8 mouse cellular contexts compared by ENCODE assay signal in the genomic region with DNA sequence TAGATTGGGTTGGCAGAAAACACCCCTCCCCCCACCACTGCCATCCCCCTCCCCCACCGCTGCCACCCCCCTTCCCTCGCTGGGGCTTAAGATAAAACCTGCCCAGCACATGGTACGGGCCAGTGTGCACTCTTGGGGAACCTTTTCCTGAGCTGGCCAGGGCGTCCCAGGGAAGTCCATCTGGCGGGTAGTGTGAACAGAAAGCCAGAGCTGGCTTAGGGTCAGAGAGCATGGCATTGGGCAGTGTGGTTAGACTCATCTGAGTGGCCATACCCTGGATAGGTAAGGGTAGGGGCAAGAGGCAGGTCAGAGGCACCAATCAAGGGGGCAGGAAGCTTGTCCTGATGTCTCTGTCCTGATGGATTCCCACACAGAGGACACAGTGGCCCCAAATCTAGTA. TPM values are rescaled to one million over a fixed set of nuclear protein-coding genes. Genes with fewer than 3 reads are reported as not detected.
DNase-seq lines count a peak whose midpoint lies in the region; ATAC-seq and TF ChIP-seq lines count a peak whose summit lies in the region.
"Had no signal": no experiment of that assay in that cellular context is flagged by ENCODE, and none has a peak within 500 bp of the region (broad histone marks: within the 10 kb centered on the region; RNA-seq: fewer than 3 reads in every experiment).

No protein-coding gene starts in this region.

- 0 out of 2 replicates have a peak, but pooled peaks have one; percentile 34 for ATAC-seq in intestine, embryonic 14.5 days (replicated peaks; ENCODE audit: low FRiP score, low TSS enrichment, low read depth)
- no peak for ATAC-seq in intestine, postnatal 0 days
- no peak; the same call in 1 of the 2 replicates for ATAC-seq in intestine, embryonic 16.5 days

- TF ChIP-seq CTCF in intestine, postnatal 0 days (IDR thresholded peaks at IDR 0.05; ENCODE audit: low read depth), result no peak
- TF ChIP-seq CTCF in MEL (IDR thresholded peaks at IDR 0.05 in 2 of 3, conservative IDR thresholded peaks at IDR 0.05 in 1 of 3; ENCODE audit: control insufficient read depth in 1 of 3, insufficient read depth in 1 of 3, low read depth in 2 of 3, low read length in 3 of 3, poor library complexity in 1 of 3, severe bottlenecking in 1 of 3), result no peak

- WGBS in intestine, embryonic 14.5 days, result 41% methylated on average over 5 of the region's 5 CpGs
- WGBS in intestine, postnatal 0 days, result 31% methylated on average over 5 of the region's 5 CpGs
- WGBS in intestine, embryonic 16.5 days, result 32% methylated on average over 5 of the region's 5 CpGs

- no peak for DNase-seq in intestine, embryonic 14.5 days (ENCODE audit: low spot score)
- no peak for DNase-seq in MEL (ENCODE audit: low read depth, low spot score)
- peak; percentile 75 for DNase-seq in cerebellum, adult 9-11 months
- no peak for DNase-seq in thymus, postnatal 36 days
- no peak for DNase-seq in spleen, postnatal 10 days (ENCODE audit: low spot score in 2 of 2)

- no peaks in the 10 kb centered on the region for H3K36me3 ChIP-seq in intestine, embryonic 14.5 days (ENCODE audit: control insufficient read depth, insufficient read depth, low read length)
- H3K36me3 ChIP-seq in intestine, postnatal 0 days (ENCODE audit: control insufficient read depth, insufficient read depth), result peaks cover 6% of the 10 kb centered on the region; the same call in 1 of the 2 replicates
- H3K36me3 ChIP-seq in MEL (ENCODE audit: control insufficient read depth in 1 of 2, insufficient read depth in 2 of 2, low read length in 2 of 2), result no peaks in the 10 kb centered on the region; a peak in 1 of 4 replicates
- H3K36me3 ChIP-seq in intestine, embryonic 16.5 days (ENCODE audit: control insufficient read depth, insufficient read depth, low read length), result no peaks in the 10 kb centered on the region
- H3K36me3 ChIP-seq: midbrain, embryonic 12.5 days had no signal

- TF ChIP-seq POLR2A in MEL (IDR thresholded peaks at IDR 0.05; ENCODE audit: control insufficient read depth in 1 of 2, insufficient read depth in 1 of 2, low read depth in 1 of 2, low read length in 2 of 2, poor library complexity in 1 of 2), result peak in 1 of 2 experiments; percentile 40; a peak in 1 of 4 replicates

- H3K9me3 ChIP-seq in intestine, embryonic 14.5 days (ENCODE audit: control insufficient read depth, low read length), result no peaks in the 10 kb centered on the region
- H3K9me3 ChIP-seq in intestine, postnatal 0 days (ENCODE audit: control insufficient read depth), result no peaks in the 10 kb centered on the region
- H3K9me3 ChIP-seq in MEL (replicated peaks; ENCODE audit: insufficient read depth, low read length), result no peaks in the 10 kb centered on the region
- no peaks in the 10 kb centered on the region for H3K9me3 ChIP-seq in intestine, embryonic 16.5 days (ENCODE audit: control insufficient read depth, low read length)
- H3K9me3 ChIP-seq: midbrain, embryonic 12.5 days had no signal

- H3K4me1 ChIP-seq in intestine, embryonic 14.5 days (replicated peaks; ENCODE audit: control insufficient read depth, insufficient read depth, low read length), result peaks cover 15% of the 10 kb centered on the region
- H3K4me1 ChIP-seq in intestine, postnatal 0 days (replicated peaks; ENCODE audit: control insufficient read depth, insufficient read depth, low read length), result no peaks in the 10 kb centered on the region
- peaks cover 0 to 11% of the 10 kb centered on the region in 2 experiments; a peak in 2 of 4 replicates for H3K4me1 ChIP-seq in MEL (ENCODE audit: control insufficient read depth in 1 of 2, insufficient read depth in 2 of 2, low read length in 2 of 2)
- H3K4me1 ChIP-seq in intestine, embryonic 16.5 days (ENCODE audit: control insufficient read depth, insufficient read depth, low read length), result peaks cover 9% of the 10 kb centered on the region

- TF ChIP-seq EP300 in MEL (IDR thresholded peaks at IDR 0.05; ENCODE audit: low read depth in 1 of 2, low read length in 2 of 2), result no peak

- peak overlapping the region; percentile 36 for H3K4me2 ChIP-seq in intestine, embryonic 14.5 days (ENCODE audit: low read length)
- no peak overlapping the region for H3K4me2 ChIP-seq in intestine, postnatal 0 days (replicated peaks; ENCODE audit: low read depth)
- H3K4me2 ChIP-seq in intestine, embryonic 16.5 days (ENCODE audit: low read depth, low read length), result no peak overlapping the region
- H3K4me2 ChIP-seq: midbrain, embryonic 12.5 days had no signal

- no peaks in the 10 kb centered on the region for H3K79me2 ChIP-seq in MEL (ENCODE audit: control insufficient read depth, insufficient read depth, low read length, poor library complexity)

- no peak overlapping the region for H3K4me3 ChIP-seq in intestine, embryonic 14.5 days (ENCODE audit: low read depth, low read length)
- no peak overlapping the region for H3K4me3 ChIP-seq in intestine, postnatal 0 days (ENCODE audit: low read depth, low read length)
- no peak overlapping the region; a peak in 1 of 4 replicates for H3K4me3 ChIP-seq in MEL (ENCODE audit: control insufficient read depth in 1 of 2, insufficient read depth in 1 of 2, low read depth in 2 of 2, low read length in 2 of 2)
- no peak overlapping the region for H3K4me3 ChIP-seq in intestine, embryonic 16.5 days (ENCODE audit: low read length)
- H3K4me3 ChIP-seq: midbrain, embryonic 12.5 days had no signal

- no peak for TF ChIP-seq RAD21 in MEL (IDR thresholded peaks at IDR 0.05; ENCODE audit: low read depth, low read length)

- H3K27ac ChIP-seq in intestine, embryonic 14.5 days (ENCODE audit: low read depth), result no peak overlapping the region
- H3K27ac ChIP-seq in intestine, postnatal 0 days (ENCODE audit: low read depth, low read length), result no peak overlapping the region
- no peak overlapping the region for H3K27ac ChIP-seq in MEL (ENCODE audit: control insufficient read depth, low read depth, low read length)
- no peak overlapping the region for H3K27ac ChIP-seq in intestine, embryonic 16.5 days (ENCODE audit: low read length)

- H3K27me3 ChIP-seq in intestine, embryonic 14.5 days (replicated peaks; ENCODE audit: control insufficient read depth, insufficient read depth, low read length), result no peaks in the 10 kb centered on the region
- no peaks in the 10 kb centered on the region for H3K27me3 ChIP-seq in intestine, postnatal 0 days (replicated peaks; ENCODE audit: control insufficient read depth, insufficient read depth, low read length)
- H3K27me3 ChIP-seq in MEL (ENCODE audit: control insufficient read depth in 1 of 2, insufficient read depth in 2 of 2, low read length in 2 of 2), result no peaks in the 10 kb centered on the region
- H3K27me3 ChIP-seq in intestine, embryonic 16.5 days (replicated peaks; ENCODE audit: control insufficient read depth, insufficient read depth, low read length), result no peaks in the 10 kb centered on the region
- H3K27me3 ChIP-seq: midbrain, embryonic 12.5 days had no signal

- 0 out of 2 replicates have a peak overlapping the region, but pooled peaks have one; percentile 8 for H3K9ac ChIP-seq in intestine, embryonic 14.5 days (ENCODE audit: low read length)
- no peak overlapping the region for H3K9ac ChIP-seq in intestine, postnatal 0 days (ENCODE audit: low read depth, low read length)
- H3K9ac ChIP-seq in MEL (ENCODE audit: control insufficient read depth, low read depth, low read length, poor library complexity, severe bottlenecking), result no peak overlapping the region
- H3K9ac ChIP-seq in intestine, embryonic 16.5 days (ENCODE audit: low read depth, low read length), result peak overlapping the region; percentile 16; the same call in 1 of the 2 replicates
- H3K9ac ChIP-seq: midbrain, embryonic 12.5 days had no signal

TF ChIP-seq in MEL, 35 proteins besides CTCF, POLR2A, EP300 and RAD21:
- TF ChIP-seq NELFE (IDR thresholded peaks at IDR 0.05; ENCODE audit: low read depth, low read length), result 0 out of 2 replicates have a peak, but pooled peaks have one; percentile 32
- no peak for TF ChIP-seq MAFK (IDR thresholded peaks at IDR 0.05; ENCODE audit: borderline replicate concordance, low read depth, low read length)

RNA-seq across cellular contexts. Expression of a gene that starts 27.7 kb away (rescaled TPM):
- polyA plus RNA-seq in intestine, embryonic 14.5 days (2014; fragmentation: Nextera tagmentation; extraction: Ambion mirVana), result 14.7 and 15.6 TPM in 2 replicates
- polyA plus RNA-seq in intestine, postnatal 0 days (2015; fragmentation: Nextera tagmentation; extraction: Ambion mirVana), result 5.7 and 6.8 TPM in 2 replicates
- 2.2 and 2.9 TPM in 2 replicates for total RNA-seq in MEL (2012; rRNA removed)
- 10 to 100 TPM in 1 of 2 experiments, not detected in 1; 16.3 TPM for polyA plus RNA-seq in MEL (2012; ENCODE audit: insufficient read depth in 1 of 2, insufficient read length in 2 of 2, low read depth in 1 of 2, low replicate concordance in 2 of 2, missing spikeins in 1 of 2)
- 4.7 and 5.5 TPM in 2 replicates for polyA plus RNA-seq in intestine, embryonic 16.5 days (2015; fragmentation: Nextera tagmentation; extraction: Ambion mirVana)

RNA-seq across cellular contexts. Expression of a gene that starts 44.4 kb away (rescaled TPM):
- 109 and 117 TPM in 2 replicates for polyA plus RNA-seq in intestine, embryonic 14.5 days (2014; fragmentation: Nextera tagmentation; extraction: Ambion mirVana)
- 84.5 and 88.1 TPM in 2 replicates for polyA plus RNA-seq in intestine, postnatal 0 days (2015; fragmentation: Nextera tagmentation; extraction: Ambion mirVana)
- total RNA-seq in MEL (2012; rRNA removed), result 44.3 and 52.0 TPM in 2 replicates
- polyA plus RNA-seq in MEL (2012; ENCODE audit: insufficient read depth in 1 of 2, insufficient read length in 2 of 2, low read depth in 1 of 2, low replicate concordance in 2 of 2, missing spikeins in 1 of 2), result 10 to 100 TPM in 1 of 2 experiments, not detected in 1; 88.3 TPM
- polyA plus RNA-seq in intestine, embryonic 16.5 days (2015; fragmentation: Nextera tagmentation; extraction: Ambion mirVana), result 97.1 and 97.5 TPM in 2 replicates

Comparison
In these comparisons a context has a peak if more than half of its experiments do, and no peak if none do; other contexts are left out.
1. H3K9ac ChIP-seq: peak in intestine, embryonic 14.5 days (single experiment) and intestine, embryonic 16.5 days (single experiment); none in intestine, postnatal 0 days (single experiment) and MEL (single experiment).